Mouse (Mus musculus) lung, embryonic 15.5 days (tissue): ENCODE measurements around the gene Anks1b. TPM values are rescaled to one million over a fixed set of nuclear protein-coding genes. Genes with fewer than 3 reads are reported as not detected.

Experiments used
- ATAC-seq: fragments of 200-750 bp; cut with Nextera tagmentation; 2 replicates; pipeline ENCODE4 v1.8.0; 2017; ENCODE audit warnings: moderate number of reproducible peaks, borderline replicate concordance; ENCODE audit not compliant: low FRiP score, low TSS enrichment; ENCODE audit errors: extremely low read depth
- H3K27ac ChIP-seq: fragments of 300-500 bp; sonication (generic); 2 replicates; pipeline ENCODE4 v1.5.1; 2015; ENCODE audit warnings: moderate library complexity, mild to moderate bottlenecking, inconsistent platforms
- H3K27me3 ChIP-seq: fragments of 300-500 bp; sonication (generic); 2 replicates; pipeline ENCODE4 v1.6.1; 2015; ENCODE audit warnings: inconsistent platforms
- H3K36me3 ChIP-seq: fragments of 300-500 bp; sonication (generic); 2 replicates; pipeline ENCODE4 v1.6.1; 2015; ENCODE audit warnings: inconsistent platforms
- H3K4me1 ChIP-seq: fragments of 300-500 bp; sonication (generic); 2 replicates; pipeline ENCODE4 v1.6.1; 2015; ENCODE audit warnings: inconsistent platforms
- H3K4me2 ChIP-seq: fragments of 300-500 bp; sonication (generic); 2 replicates; pipeline ENCODE4 v1.6.1; 2015; ENCODE audit warnings: inconsistent platforms, mild to moderate bottlenecking, moderate library complexity
- H3K4me3 ChIP-seq: fragments of 300-500 bp; sonication (generic); 2 replicates; pipeline ENCODE4 v1.5.1; 2015; ENCODE audit warnings: mild to moderate bottlenecking, inconsistent platforms
- H3K9ac ChIP-seq: fragments of 300-500 bp; sonication (generic); 2 replicates; pipeline ENCODE4 v1.6.1; 2015; ENCODE audit warnings: inconsistent platforms
- H3K9me3 ChIP-seq: fragments of 300-500 bp; sonication (generic); 2 replicates; pipeline ENCODE4 v1.6.1; 2016; ENCODE audit warnings: inconsistent platforms
- WGBS: fragments of 180-500 bp; shearing (Covaris S2); methylation state at CpG from one replicate; pipeline ENCODE4 v1.1.7; 2015; 5-methylcytosine and 5-hydroxymethylcytosine counted together
- polyA plus RNA-seq: library from polyadenylated mRNA; unstranded; fragments of >200 nt; fragmentation: Nextera tagmentation; extraction: Ambion mirVana; gene quantifications from 2 replicates; pipeline ENCODE4 v1.2.1, GENCODE M21; 2015

Anks1b gene
- 0.47 and 0.93 TPM in 2 replicates for polyA plus RNA-seq

DNA sequence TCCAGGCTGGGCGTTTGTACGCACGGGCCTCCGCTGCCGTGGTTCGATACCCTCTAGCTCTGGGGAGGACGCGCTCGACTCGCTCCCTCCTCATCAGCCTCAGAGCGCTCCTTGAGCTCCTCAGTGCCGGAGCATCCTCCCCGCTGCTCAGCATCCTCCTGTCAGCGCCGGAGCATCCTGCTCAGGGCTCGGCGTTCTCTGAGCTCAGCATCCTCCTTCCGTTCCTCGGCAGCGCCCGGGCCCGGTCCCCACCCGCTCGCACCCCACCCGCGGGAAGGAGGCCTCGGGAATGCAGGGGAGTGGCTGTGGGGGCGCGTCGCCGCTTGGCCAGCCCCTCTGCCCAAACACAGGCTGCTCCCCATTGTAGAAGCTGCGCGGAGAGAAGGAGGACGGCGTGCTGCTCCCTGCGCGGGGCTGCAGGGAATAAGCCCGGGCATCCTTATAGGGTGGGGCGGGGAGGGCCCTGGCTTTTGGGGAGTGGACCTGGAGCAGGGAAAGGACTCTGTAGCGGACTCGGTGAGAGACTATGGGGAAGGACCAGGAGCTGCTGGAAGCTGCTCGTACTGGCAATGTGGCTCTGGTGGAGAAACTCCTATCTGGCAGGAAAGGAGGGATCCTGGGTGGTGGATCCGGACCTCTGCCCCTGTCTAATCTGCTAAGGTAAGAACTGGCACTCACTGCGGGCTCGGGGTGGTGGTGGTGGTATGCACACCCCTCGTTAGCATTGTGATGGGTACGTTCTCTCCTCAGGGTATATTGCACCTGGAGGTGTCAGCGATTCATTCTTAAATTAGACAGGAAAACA, at the start of gene Anks1b:
Gene Anks1b, plus strand, starts transcription at position 364 of the 805 bp plus-strand sequence.
- peak within 1 kb of the TSS; percentile 56 for H3K4me3 ChIP-seq
- H3K4me1 ChIP-seq: peaks cover 14% of the 10 kb centered on the region
- no peak within 1 kb of the TSS for H3K27ac ChIP-seq
- H3K9me3 ChIP-seq: no peaks in the 10 kb centered on the region
- 1% methylated on average over 48 of the region's 48 CpGs for WGBS
- peaks cover 18% of the 10 kb centered on the region for H3K27me3 ChIP-seq
- no peaks in the 10 kb centered on the region for H3K36me3 ChIP-seq
- H3K4me2 ChIP-seq: peak within 1 kb of the TSS; percentile 99
- peak within 1 kb of the TSS; percentile 8; the same call in 1 of the 2 replicates for H3K9ac ChIP-seq
- peak; percentile 69 for ATAC-seq

- H3K4me3 ChIP-seq: no peak overlapping the region
- H3K9ac ChIP-seq: no peak overlapping the region
- H3K27ac ChIP-seq: no peak overlapping the region
- H3K36me3 ChIP-seq: no peaks in the 10 kb centered on the region; the same call in 1 of the 2 replicates
- no peaks in the 10 kb centered on the region for H3K9me3 ChIP-seq
- H3K4me1 ChIP-seq: no peaks in the 10 kb centered on the region
- 48% methylated on average over 2 of the region's 2 CpGs for WGBS
- no peak overlapping the region for H3K4me2 ChIP-seq
- ATAC-seq: no peak
- no peaks in the 10 kb centered on the region for H3K27me3 ChIP-seq
Observed at GRCm38 (mm10) chr10:89823906-89824305, 49.4 kb upstream of the Anks1b start.

DNA sequence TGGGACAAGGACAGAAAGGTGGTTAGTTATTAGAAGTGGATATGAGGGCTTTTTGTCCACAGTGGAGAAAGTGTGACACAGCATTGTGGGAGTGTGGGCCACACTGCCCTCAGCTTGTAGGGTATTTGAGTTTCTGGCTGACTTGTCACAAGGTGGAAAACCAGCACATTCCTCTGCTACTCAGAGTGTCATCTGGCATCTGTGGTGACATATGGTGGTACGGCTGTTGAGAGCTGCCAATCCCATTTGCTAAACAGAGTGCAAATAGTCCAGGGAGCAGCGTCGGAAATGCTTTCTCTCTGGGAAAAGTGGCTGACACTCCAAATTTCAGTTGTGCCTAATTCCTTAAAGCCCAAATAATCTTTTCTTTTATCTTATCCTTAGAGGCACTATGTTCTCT, 46.4 kb upstream of the Anks1b start:
- WGBS: 49% methylated on average over 3 of the region's 3 CpGs
- no peak for ATAC-seq

GRCm38 (mm10) chr10:89832334-89832733, 41.0 kb upstream of the Anks1b start:
- H3K27me3 ChIP-seq: no peaks in the 10 kb centered on the region
- no peak for ATAC-seq
- WGBS: 70% methylated on average over 4 of the region's 4 CpGs

More for the DNA sequence above, 46.4 kb upstream of the Anks1b start:
- Histone ChIP-seq H3K4me1 (no peaks in the 10 kb centered on the region), H3K27me3 (no peaks in the 10 kb centered on the region), H3K4me3 (no peak overlapping the region), H3K4me2 (no peak overlapping the region), H3K9ac (no peak overlapping the region), H3K9me3 (no peaks in the 10 kb centered on the region), H3K27ac (no peak overlapping the region), H3K36me3 (no peaks in the 10 kb centered on the region)

DNA sequence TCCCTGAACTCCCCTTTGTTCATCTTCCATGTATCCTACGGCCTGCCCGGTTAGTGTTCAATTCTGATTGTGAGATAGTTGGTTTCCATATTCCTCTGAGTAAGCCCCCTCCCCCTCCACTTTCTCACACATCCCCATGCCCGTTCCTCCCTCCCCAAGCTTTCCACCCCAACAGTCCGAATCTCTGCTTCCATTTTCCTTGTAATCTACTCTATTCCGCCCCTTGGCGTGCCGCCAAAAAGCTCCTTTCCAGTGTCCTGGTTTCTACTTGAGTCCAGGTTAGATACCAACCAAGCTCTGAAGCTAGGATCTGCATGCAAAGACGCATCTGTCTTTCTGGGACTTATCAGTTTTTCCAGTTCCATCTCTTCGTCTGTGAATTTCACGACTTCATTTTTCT, 40.1 kb upstream of the Anks1b start:
- no peaks in the 10 kb centered on the region for H3K4me1 ChIP-seq
- WGBS: 73% methylated on average over 10 of the region's 10 CpGs
- no peak for ATAC-seq
- no peak overlapping the region for H3K4me3 ChIP-seq
- H3K27ac ChIP-seq: no peak overlapping the region
- no peaks in the 10 kb centered on the region for H3K36me3 ChIP-seq
- no peak overlapping the region for H3K9ac ChIP-seq
- H3K27me3 ChIP-seq: no peaks in the 10 kb centered on the region
- no peaks in the 10 kb centered on the region for H3K9me3 ChIP-seq
- no peak overlapping the region for H3K4me2 ChIP-seq

More at GRCm38 (mm10) chr10:89832334-89832733, 41.0 kb upstream of the Anks1b start:
- Histone ChIP-seq H3K36me3 (no peaks in the 10 kb centered on the region), H3K9ac (no peak overlapping the region), H3K9me3 (no peaks in the 10 kb centered on the region), H3K4me1 (no peaks in the 10 kb centered on the region), H3K4me3 (no peak overlapping the region), H3K27ac (no peak overlapping the region), H3K4me2 (no peak overlapping the region)

- 30% methylated on average over 3 of the region's 3 CpGs for WGBS
- no peak for ATAC-seq
- H3K27ac ChIP-seq: no peak overlapping the region
Observed at GRCm38 (mm10) chr10:89837476-89837875, 35.8 kb upstream of the Anks1b start.

GRCm38 (mm10) chr10:89838834-89839233, 34.5 kb upstream of the Anks1b start:
- Histone ChIP-seq H3K4me3 (no peak overlapping the region), H3K36me3 (no peaks in the 10 kb centered on the region), H3K27me3 (no peaks in the 10 kb centered on the region), H3K27ac (no peak overlapping the region), H3K9ac (no peak overlapping the region), H3K4me2 (no peak overlapping the region), H3K9me3 (no peaks in the 10 kb centered on the region), H3K4me1 (no peaks in the 10 kb centered on the region)
- WGBS: 68% methylated on average over 3 of the region's 3 CpGs
- ATAC-seq: no peak

More at GRCm38 (mm10) chr10:89837476-89837875, 35.8 kb upstream of the Anks1b start:
- Histone ChIP-seq H3K9ac (no peak overlapping the region), H3K4me3 (no peak overlapping the region), H3K27me3 (no peaks in the 10 kb centered on the region), H3K36me3 (no peaks in the 10 kb centered on the region), H3K4me2 (no peak overlapping the region), H3K9me3 (no peaks in the 10 kb centered on the region), H3K4me1 (no peaks in the 10 kb centered on the region)

GRCm38 (mm10) chr10:89850951-89851350, 22.4 kb upstream of the Anks1b start:
- no peak overlapping the region for H3K9ac ChIP-seq
- no peak for ATAC-seq
- H3K4me1 ChIP-seq: no peaks in the 10 kb centered on the region
- no peak overlapping the region for H3K27ac ChIP-seq
- H3K36me3 ChIP-seq: no peaks in the 10 kb centered on the region
- 89% methylated on average over 6 of the region's 6 CpGs for WGBS
- no peaks in the 10 kb centered on the region for H3K27me3 ChIP-seq
- H3K4me2 ChIP-seq: no peak overlapping the region
- no peaks in the 10 kb centered on the region for H3K9me3 ChIP-seq
- H3K4me3 ChIP-seq: no peak overlapping the region

DNA sequence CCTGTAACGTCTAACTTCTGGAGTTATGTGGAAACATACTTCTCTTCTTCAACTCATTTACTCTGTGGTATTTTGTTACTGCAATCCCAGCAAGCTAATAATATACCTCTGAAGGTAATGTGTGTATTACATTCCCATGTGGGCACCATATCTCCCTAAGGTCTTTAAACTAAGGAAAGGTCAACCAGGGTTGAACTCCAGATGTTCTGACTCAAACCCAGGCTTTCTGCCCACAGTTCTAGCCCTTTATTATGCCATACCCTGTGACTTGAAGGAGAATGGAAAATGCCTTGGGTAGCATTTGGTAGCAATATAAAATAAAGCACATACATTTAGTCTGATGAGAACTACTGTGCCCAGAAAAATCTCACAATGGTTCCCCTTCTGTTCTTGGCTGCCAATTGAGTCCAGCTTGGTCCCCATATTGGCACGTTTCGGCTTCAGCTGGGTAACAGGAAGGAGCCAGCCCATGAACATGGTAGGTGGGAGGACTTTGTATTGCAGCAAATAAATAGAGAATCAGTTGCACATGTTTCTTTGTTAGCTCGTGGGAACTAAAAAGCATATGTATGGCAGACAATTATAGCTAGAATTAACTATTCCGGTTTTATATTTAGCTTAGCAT, 17.9 kb upstream of the Anks1b start:
- H3K4me3 ChIP-seq: no peak overlapping the region
- no peak overlapping the region for H3K27ac ChIP-seq
- no peaks in the 10 kb centered on the region for H3K27me3 ChIP-seq
- no peak overlapping the region for H3K9ac ChIP-seq
- H3K4me1 ChIP-seq: no peaks in the 10 kb centered on the region
- no peak overlapping the region for H3K4me2 ChIP-seq
- ATAC-seq: no peak
- 74% methylated on average over 5 of the region's 5 CpGs for whole genome bisulfite sequencing
- no peaks in the 10 kb centered on the region for H3K9me3 ChIP-seq
- no peaks in the 10 kb centered on the region for H3K36me3 ChIP-seq

- no peaks in the 10 kb centered on the region for H3K36me3 ChIP-seq
- no peak overlapping the region for H3K4me2 ChIP-seq
- no peak overlapping the region for H3K27ac ChIP-seq
- H3K9ac ChIP-seq: no peak overlapping the region
- H3K27me3 ChIP-seq: no peaks in the 10 kb centered on the region
- WGBS: 86% methylated on average over 7 of the region's 7 CpGs
- no peak overlapping the region for H3K4me3 ChIP-seq
- no peak for ATAC-seq
- H3K4me1 ChIP-seq: no peaks in the 10 kb centered on the region
- no peaks in the 10 kb centered on the region for H3K9me3 ChIP-seq
Observed at GRCm38 (mm10) chr10:89856286-89856685, 17.0 kb upstream of the Anks1b start.

- no peak for ATAC-seq
- WGBS: 72% methylated on average over 4 of the region's 4 CpGs
Observed at GRCm38 (mm10) chr10:89868211-89868610, 5.1 kb upstream of the Anks1b start.

DNA sequence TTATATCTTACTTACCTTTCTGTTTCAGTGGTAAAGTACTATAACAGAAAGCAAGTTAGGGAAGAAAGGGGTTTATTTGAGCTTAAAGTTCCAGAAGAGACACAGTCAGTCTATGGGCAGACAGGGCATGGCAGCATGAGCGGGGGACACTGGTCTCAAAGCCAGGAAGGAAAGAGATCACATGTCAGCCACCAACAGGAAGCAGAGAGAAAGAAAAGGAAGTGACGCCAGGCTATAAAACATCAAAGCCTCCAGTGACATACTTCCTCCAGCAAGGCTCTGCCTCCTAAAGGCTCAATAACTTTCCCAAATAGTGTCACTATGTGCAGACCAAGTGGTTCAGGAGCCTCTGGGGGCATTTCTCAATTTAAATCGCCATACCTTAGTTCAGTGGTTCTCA, 4.5 kb upstream of the Anks1b start:
- H3K4me3 ChIP-seq: no peak overlapping the region
- no peak for ATAC-seq
- WGBS: 57% methylated on average over 3 of the region's 3 CpGs

More at GRCm38 (mm10) chr10:89868211-89868610, 5.1 kb upstream of the Anks1b start:
- no peaks in the 10 kb centered on the region for H3K36me3 ChIP-seq
- peaks cover 8% of the 10 kb centered on the region for H3K4me1 ChIP-seq
- H3K27ac ChIP-seq: no peak overlapping the region
- no peak overlapping the region for H3K9ac ChIP-seq
- H3K4me3 ChIP-seq: no peak overlapping the region
- H3K4me2 ChIP-seq: no peak overlapping the region
- peaks cover 8% of the 10 kb centered on the region for H3K27me3 ChIP-seq
- no peaks in the 10 kb centered on the region for H3K9me3 ChIP-seq

More for the DNA sequence above, 4.5 kb upstream of the Anks1b start:
- H3K4me1 ChIP-seq: peaks cover 14% of the 10 kb centered on the region
- H3K27ac ChIP-seq: no peak overlapping the region
- H3K9ac ChIP-seq: no peak overlapping the region
- no peak overlapping the region for H3K4me2 ChIP-seq
- peaks cover 14% of the 10 kb centered on the region for H3K27me3 ChIP-seq
- H3K36me3 ChIP-seq: no peaks in the 10 kb centered on the region
- no peaks in the 10 kb centered on the region for H3K9me3 ChIP-seq
